Mouse (Mus musculus) MEL (cell line): ENCODE data around the gene Gm10203. TPM values are rescaled to one million over a fixed set of nuclear protein-coding genes. Genes with fewer than 3 reads are reported as not detected.
A peak's percentile ranks its signal among the peaks of the same experiment; 100 is the strongest.

Experiments
- DNase-seq: peaks from one replicate; pipeline ENCODE4 v3.0.0; 2011; ENCODE audit warnings: low read depth, low spot score
- H3K27ac ChIP-seq: 2 replicates; pipeline ENCODE4 v1.5.1; 2012; ENCODE audit warnings: low read depth, mild to moderate bottlenecking, control low read depth, low read length, moderate library complexity; ENCODE audit not compliant: control insufficient read depth
- H3K27me3 ChIP-seq, 2 experiments: fragments of 150-350 bp in 1 of 2; sonication (generic) in 1 of 2; 2 replicates each; pipeline ENCODE4 v1.6.1; 2012; ENCODE audit warnings: low read length in 2 of 2, mild to moderate bottlenecking in 2 of 2, improper control_type of control experiment in 1 of 2, moderate library complexity in 1 of 2; ENCODE audit not compliant: insufficient read depth in 2 of 2, control insufficient read depth in 1 of 2
- H3K36me3 ChIP-seq, 2 experiments: 2 replicates each; pipeline ENCODE4 v1.6.1; 2012 to 2014; ENCODE audit warnings: low read length in 2 of 2, improper control_type of control experiment in 1 of 2, inconsistent platforms in 1 of 2, mild to moderate bottlenecking in 1 of 2; ENCODE audit not compliant: insufficient read depth in 2 of 2, control insufficient read depth in 1 of 2
- H3K4me1 ChIP-seq, 2 experiments: fragments of 150-350 bp in 1 of 2; sonication (generic) in 1 of 2; 2 replicates each; pipeline ENCODE4 v1.6.1; 2012; ENCODE audit warnings: low read length in 2 of 2, improper control_type of control experiment in 1 of 2, mild to moderate bottlenecking in 1 of 2; ENCODE audit not compliant: insufficient read depth in 2 of 2, control insufficient read depth in 1 of 2
- H3K4me3 ChIP-seq, 2 experiments: fragments of 150-350 bp in 1 of 2; sonication (generic) in 1 of 2; 2 replicates each; pipeline ENCODE4 v1.5.1; 2012; ENCODE audit warnings: low read depth in 2 of 2, low read length in 2 of 2, mild to moderate bottlenecking in 2 of 2, moderate library complexity in 2 of 2, control low read depth in 1 of 2, improper control_type of control experiment in 1 of 2; ENCODE audit not compliant: control insufficient read depth in 1 of 2, insufficient read depth in 1 of 2
- H3K79me2 ChIP-seq: 2 replicates; pipeline ENCODE4 v1.6.1; 2012; ENCODE audit warnings: mild to moderate bottlenecking, low read length, moderate library complexity; ENCODE audit not compliant: control insufficient read depth, poor library complexity, insufficient read depth
- H3K9ac ChIP-seq: 2 replicates; pipeline ENCODE4 v1.6.1; 2012; ENCODE audit warnings: low read depth, mild to moderate bottlenecking, control low read depth, low read length, moderate library complexity; ENCODE audit not compliant: control insufficient read depth, poor library complexity, severe bottlenecking
- H3K9me3 ChIP-seq: fragments of 150-350 bp; sonication (generic); replicated peaks from 2 replicates; pipeline ENCODE4 v1.6.1; 2012; ENCODE audit warnings: mild to moderate bottlenecking, low read length, improper control_type of control experiment, moderate library complexity; ENCODE audit not compliant: insufficient read depth
- BHLHE40 ChIP-seq: IDR thresholded peaks from 2 replicates; pipeline ENCODE4 v1.6.1; 2012; ENCODE audit warnings: low read depth, mild to moderate bottlenecking, inconsistent platforms, low read length, improper control_type of control experiment, borderline replicate concordance
- CHD2 ChIP-seq: IDR thresholded peaks from 2 replicates; pipeline ENCODE4 v1.6.1; 2011; ENCODE audit warnings: low read length, improper control_type of control experiment
- CTCF ChIP-seq, 3 experiments: IDR thresholded peaks in 2 of 3; conservative IDR thresholded peaks in 1 of 3; 2 replicates each; pipeline ENCODE4 v1.5.1; 2011 to 2012; ENCODE audit warnings: low read length in 3 of 3, low read depth in 2 of 3, mild to moderate bottlenecking in 2 of 3, improper control_type of control experiment in 1 of 3, inconsistent platforms in 1 of 3, mixed read lengths in 1 of 3, moderate library complexity in 1 of 3; ENCODE audit not compliant: control insufficient read depth in 1 of 3, insufficient read depth in 1 of 3, poor library complexity in 1 of 3, severe bottlenecking in 1 of 3
- E2F4 ChIP-seq: IDR thresholded peaks from 2 replicates; pipeline ENCODE4 v1.6.1; 2011; ENCODE audit warnings: low read depth, low read length, improper control_type of control experiment, borderline replicate concordance
- ELF1 ChIP-seq: IDR thresholded peaks from 2 replicates; pipeline ENCODE4 v1.6.1; 2014; ENCODE audit warnings: low read depth, mild to moderate bottlenecking, inconsistent platforms, low read length, improper control_type of control experiment, moderate library complexity
- EP300 ChIP-seq, 2 experiments: IDR thresholded peaks; 2 replicates each; pipeline ENCODE4 v1.6.1; 2011; ENCODE audit warnings: improper control_type of control experiment in 2 of 2, low read length in 2 of 2, low read depth in 1 of 2, mild to moderate bottlenecking in 1 of 2
- ETS1 ChIP-seq: IDR thresholded peaks from 2 replicates; pipeline ENCODE4 v1.6.1; 2012; ENCODE audit warnings: low read depth, mild to moderate bottlenecking, inconsistent platforms, low read length, improper control_type of control experiment, moderate library complexity
- GATA1 ChIP-seq: IDR thresholded peaks from 2 replicates; pipeline ENCODE4 v1.6.1; 2011; ENCODE audit warnings: low read depth, low read length, improper control_type of control experiment
- HCFC1 ChIP-seq: IDR thresholded peaks from 2 replicates; pipeline ENCODE4 v1.6.1; 2012; ENCODE audit warnings: low read depth, mild to moderate bottlenecking, inconsistent platforms, low read length, improper control_type of control experiment, moderate library complexity
- JUND ChIP-seq: IDR thresholded peaks from 2 replicates; pipeline ENCODE4 v1.6.1; 2011; ENCODE audit warnings: low read depth, mild to moderate bottlenecking, improper control_type of control experiment, low read length
- KAT2A ChIP-seq: conservative IDR thresholded peaks from 2 replicates; pipeline ENCODE4 v1.6.1; 2012; ENCODE audit warnings: low read depth, low read length, improper control_type of control experiment, inconsistent platforms
- MAFK ChIP-seq: IDR thresholded peaks from 2 replicates; pipeline ENCODE4 v1.6.1; 2011; ENCODE audit warnings: low read depth, mild to moderate bottlenecking, low read length, improper control_type of control experiment, borderline replicate concordance
- MAZ ChIP-seq: IDR thresholded peaks from 2 replicates; pipeline ENCODE4 v1.6.1; 2012; ENCODE audit warnings: low read depth, mild to moderate bottlenecking, inconsistent platforms, low read length, improper control_type of control experiment
- MEF2A ChIP-seq: IDR thresholded peaks from 2 replicates; pipeline ENCODE4 v1.6.1; 2014; ENCODE audit warnings: low read depth, mild to moderate bottlenecking, inconsistent platforms, low read length, improper control_type of control experiment; ENCODE audit not compliant: poor library complexity, insufficient replicate concordance, severe bottlenecking; ENCODE audit errors: extremely low read depth
- MXI1 ChIP-seq: IDR thresholded peaks from 2 replicates; pipeline ENCODE4 v1.6.1; 2011; ENCODE audit warnings: mild to moderate bottlenecking, low read depth, low read length, improper control_type of control experiment
- MYB ChIP-seq: IDR thresholded peaks from 2 replicates; pipeline ENCODE4 v1.6.1; 2011; ENCODE audit warnings: mild to moderate bottlenecking, low read depth, low read length, improper control_type of control experiment
- MYC ChIP-seq: IDR thresholded peaks from 2 replicates; pipeline ENCODE4 v1.6.1; 2011; ENCODE audit warnings: low read depth, mild to moderate bottlenecking, low read length, improper control_type of control experiment, moderate library complexity
- NELFE ChIP-seq: IDR thresholded peaks from 2 replicates; pipeline ENCODE4 v1.6.1; 2011; ENCODE audit warnings: low read depth, low read length, improper control_type of control experiment
- NRF1 ChIP-seq: IDR thresholded peaks from 2 replicates; pipeline ENCODE4 v1.6.1; 2014; ENCODE audit warnings: low read depth, mild to moderate bottlenecking, inconsistent platforms, low read length, improper control_type of control experiment, moderate library complexity; ENCODE audit not compliant: poor library complexity, insufficient read depth, severe bottlenecking
- POLR2AphosphoS2 ChIP-seq: IDR thresholded peaks from 2 replicates; pipeline ENCODE4 v1.6.1; 2011; ENCODE audit warnings: low read length, improper control_type of control experiment
- RAD21 ChIP-seq: IDR thresholded peaks from 2 replicates; pipeline ENCODE4 v1.6.1; 2011; ENCODE audit warnings: mild to moderate bottlenecking, low read depth, low read length, improper control_type of control experiment
- RCOR1 ChIP-seq: IDR thresholded peaks from 2 replicates; pipeline ENCODE4 v1.6.1; 2012; ENCODE audit warnings: low read depth, mild to moderate bottlenecking, inconsistent platforms, low read length, improper control_type of control experiment
- SIN3A ChIP-seq: IDR thresholded peaks from 2 replicates; pipeline ENCODE4 v1.6.1; 2012; ENCODE audit warnings: low read length, improper control_type of control experiment, inconsistent platforms
- TAL1 ChIP-seq: IDR thresholded peaks from 2 replicates; pipeline ENCODE4 v1.6.1; 2012; ENCODE audit warnings: mild to moderate bottlenecking, inconsistent platforms, low read length, moderate library complexity, mixed read lengths
- TBP ChIP-seq: IDR thresholded peaks from 2 replicates; pipeline ENCODE4 v1.8.0; 2011; ENCODE audit warnings: low read depth, low read length, improper control_type of control experiment
- TCF12 ChIP-seq: IDR thresholded peaks from 2 replicates; pipeline ENCODE4 v1.6.1; 2014; ENCODE audit warnings: low read depth, mild to moderate bottlenecking, inconsistent platforms, low read length, improper control_type of control experiment, moderate library complexity
- UBTF ChIP-seq: IDR thresholded peaks from 2 replicates; pipeline ENCODE4 v1.6.1; 2012; ENCODE audit warnings: low read depth, mild to moderate bottlenecking, inconsistent platforms, low read length, improper control_type of control experiment, moderate library complexity, borderline replicate concordance; ENCODE audit not compliant: insufficient read depth
- USF1 ChIP-seq: IDR thresholded peaks from 2 replicates; pipeline ENCODE4 v1.6.1; 2014; ENCODE audit warnings: low read depth, mild to moderate bottlenecking, inconsistent platforms, low read length, improper control_type of control experiment, moderate library complexity
- ZC3H11A ChIP-seq: IDR thresholded peaks from 2 replicates; pipeline ENCODE4 v1.6.1; 2012; ENCODE audit warnings: low read depth, mild to moderate bottlenecking, inconsistent platforms, low read length, improper control_type of control experiment
- ZKSCAN1 ChIP-seq: IDR thresholded peaks from 2 replicates; pipeline ENCODE4 v1.6.1; 2012; ENCODE audit warnings: low read depth, mild to moderate bottlenecking, inconsistent platforms, low read length, improper control_type of control experiment, moderate library complexity
- ZMIZ1 ChIP-seq: IDR thresholded peaks from 2 replicates; pipeline ENCODE4 v1.6.1; 2012; ENCODE audit warnings: low read depth, mild to moderate bottlenecking, inconsistent platforms, low read length, improper control_type of control experiment, moderate library complexity
- ZNF384 ChIP-seq: IDR thresholded peaks from 2 replicates; pipeline ENCODE4 v1.6.1; 2012; ENCODE audit warnings: low read depth, mild to moderate bottlenecking, inconsistent platforms, low read length, improper control_type of control experiment
- polyA plus RNA-seq, 2 experiments: library from polyadenylated mRNA; stranded (reverse) in 1 of 2; unstranded in 1 of 2; fragments of >175 nt in 1 of 2; fragments of >200 nt in 1 of 2; gene quantifications; 2 replicates each; pipeline versions ENCODE4 v1.2.1 to v1.2.4; 2012; ENCODE audit warnings: low replicate concordance in 2 of 2, low read depth in 1 of 2; ENCODE audit not compliant: insufficient read length in 2 of 2, insufficient read depth in 1 of 2, missing spikeins in 1 of 2
- total RNA-seq: library from RNA; depleted of rRNA; stranded (reverse); fragments of 300-350 nt; gene quantifications from 2 replicates; pipeline ENCODE4 v1.2.3, GENCODE M21; 2012

Gm10203 gene
- total and polyA plus RNA-seq, 3 experiments: not detected

DNA sequence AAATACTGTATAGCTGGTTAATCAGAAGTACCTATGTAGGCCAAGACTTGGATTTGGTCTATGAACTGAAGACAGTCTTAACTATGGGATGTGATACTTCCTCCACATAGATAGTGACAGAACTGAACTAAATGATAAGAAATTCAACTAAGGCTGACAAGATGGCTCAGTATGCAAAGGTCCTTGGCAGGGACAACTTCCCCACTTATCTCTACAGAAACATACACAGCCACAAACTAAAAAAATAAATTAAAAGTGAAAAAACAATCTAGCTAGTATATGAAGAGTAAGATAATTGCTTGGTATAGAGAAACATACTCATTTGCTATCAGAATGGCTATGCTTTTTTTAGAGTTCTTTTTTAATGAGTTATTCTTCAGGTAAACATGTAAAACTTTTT lies 49.1 kb downstream of the Gm10203 start:
- DNase-seq: peak; percentile 90
- Histone ChIP-seq H3K9me3 (no peaks in the 10 kb centered on the region), H3K27ac (peak overlapping the region; percentile 72), H3K27me3 (no peaks in the 10 kb centered on the region), H3K79me2 (no peaks in the 10 kb centered on the region), H3K9ac (no peak overlapping the region), H3K4me1 (peaks cover 7 to 16% of the 10 kb centered on the region in 2 experiments), H3K4me3 (no peak overlapping the region), H3K36me3 (peaks cover 10 to 33% of the 10 kb centered on the region in 2 experiments)
- TF ChIP-seq GATA1 (peak; percentile 100), CHD2 (no peak; the same call in 1 of the 2 replicates), E2F4 (no peak), ZKSCAN1 (peak; percentile 67; the same call in 1 of the 2 replicates), USF1 (no peak), ZC3H11A (no peak), MXI1 (peak; percentile 49; the same call in 1 of the 2 replicates), TBP (0 out of 2 replicates have a peak, but pooled peaks have one; percentile 36), MAFK (peak; percentile 87), EP300 (IDR thresholded peaks at IDR 0.05; ENCODE audit: low read depth in 1 of 2, low read length in 2 of 2) (peak; percentile 98 to 100), JUND (no peak), TAL1 (peak; percentile 92), MEF2A (peak; percentile 81; the same call in 1 of the 2 replicates), NELFE (no peak), RCOR1 (peak; percentile 99), MYB (0 out of 2 replicates have a peak, but pooled peaks have one; percentile 29), MYC (peak; percentile 67), SIN3A (peak; percentile 91), BHLHE40 (peak; percentile 74), MAZ (peak; percentile 60; the same call in 1 of the 2 replicates), POLR2AphosphoS2 (peak; percentile 70), TCF12 (peak; percentile 99), NRF1 (no peak), ZNF384 (peak; percentile 96), ELF1 (0 out of 2 replicates have a peak, but pooled peaks have one; percentile 31), CTCF (IDR thresholded peaks at IDR 0.05 in 2 of 3, conservative IDR thresholded peaks at IDR 0.05 in 1 of 3; ENCODE audit: control insufficient read depth in 1 of 3, insufficient read depth in 1 of 3, low read depth in 2 of 3, low read length in 3 of 3, poor library complexity in 1 of 3, severe bottlenecking in 1 of 3) (no peak), HCFC1 (peak; percentile 67), ZMIZ1 (peak; percentile 77), RAD21 (no peak), ETS1 (peak; percentile 96), UBTF (no peak), KAT2A (peak; percentile 27; the same call in 1 of the 2 replicates)
